Mouse (Mus musculus) mature B cell (primary cell): Measurements from ENCODE around the gene Xxylt1.

ENCODE experiments used
- in situ Hi-C: fragments of 300-500 bp; cut with MboI; formaldehyde crosslinking; loops from 2 replicates; pipeline ENCODE4 v1.14.3; 2019

Xxylt1 gene

DNA sequence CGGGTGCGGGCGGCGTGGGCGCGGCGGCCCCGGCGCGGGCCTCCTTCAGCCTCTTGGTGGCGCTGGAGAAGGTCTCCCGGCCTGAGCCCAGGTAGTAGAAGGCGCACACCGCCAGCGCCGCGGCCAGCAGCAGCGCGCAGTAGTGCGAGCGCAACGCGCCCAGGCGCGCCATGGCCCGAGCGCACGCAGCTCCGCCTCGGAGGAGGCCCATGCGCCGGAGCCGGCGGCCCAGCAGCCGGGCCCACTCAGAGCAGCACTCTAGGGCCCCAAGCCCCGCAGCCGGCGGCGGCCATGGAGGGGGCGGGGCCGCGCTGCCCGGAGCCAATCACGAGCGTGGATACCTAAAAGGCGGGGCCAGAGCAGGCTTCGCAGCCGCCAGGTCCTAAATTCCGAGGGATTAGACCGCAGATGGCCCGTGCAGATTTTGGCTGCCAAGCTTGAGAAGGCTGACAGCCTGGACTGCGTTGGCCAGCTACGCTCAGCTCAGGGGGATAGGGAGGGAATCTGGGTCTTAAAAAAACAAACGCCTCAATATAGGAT is at the start of gene Xxylt1:
TSS of gene Xxylt1 (minus strand) at position 308 of the 540 bp plus-strand sequence.
- in situ Hi-C loops = no loop called here

GRCm38 (mm10) chr16:31128116-31128515 is 46.9 kb upstream of the Xxylt1 start:
- in situ Hi-C loops = no loop called here

- in situ Hi-C loops = no loop called here
These were observed 43.8 kb upstream of the Xxylt1 start for GRCm38 (mm10) chr16:31124991-31125390.

DNA sequence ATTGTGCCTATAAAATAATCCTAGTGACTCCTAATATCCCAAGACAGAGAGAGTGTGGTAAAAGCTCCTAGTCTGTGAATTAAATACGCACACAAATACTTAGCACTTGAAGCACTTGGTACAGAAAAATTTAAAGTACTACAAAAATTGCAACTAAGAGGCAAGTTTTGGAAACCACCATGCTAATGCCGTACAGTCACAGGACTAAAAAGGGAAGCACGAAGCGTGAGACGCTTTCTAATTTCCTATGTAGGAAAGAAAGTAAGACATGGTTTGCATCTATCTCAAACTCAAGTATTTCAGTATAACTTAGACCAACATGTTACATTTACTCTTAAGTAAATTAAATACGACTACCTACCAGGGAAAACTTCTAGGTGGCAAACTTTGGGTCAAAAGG is 40.4 kb upstream of the Xxylt1 start:
- in situ Hi-C loops = no loop called here

GRCm38 (mm10) chr16:31113596-31113995 is 32.4 kb upstream of the Xxylt1 start:
- in situ Hi-C loops = no loop called here

DNA sequence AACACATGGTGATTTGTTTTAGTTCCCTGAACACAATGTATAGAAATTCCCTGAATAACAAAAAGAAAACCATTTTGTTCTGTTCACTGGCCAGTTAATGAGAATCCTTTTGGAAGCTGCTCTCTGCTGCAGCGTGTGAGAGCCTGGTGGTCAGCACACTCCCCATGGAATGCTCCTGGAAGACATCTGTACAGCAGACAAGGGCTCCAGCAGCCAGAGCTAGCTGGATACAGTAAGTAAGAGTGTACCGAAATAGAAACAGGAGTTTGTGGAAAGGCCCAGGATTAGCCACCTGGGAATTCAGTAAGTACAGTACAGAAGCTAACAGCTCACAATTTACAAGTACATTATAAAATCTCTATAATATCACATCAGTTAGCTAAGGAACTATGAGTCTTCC is 20.1 kb upstream of the Xxylt1 start:
- in situ Hi-C loops = no loop called here

GRCm38 (mm10) chr16:31099906-31100305 is 18.7 kb upstream of the Xxylt1 start:
- in situ Hi-C loops = no loop called here

DNA sequence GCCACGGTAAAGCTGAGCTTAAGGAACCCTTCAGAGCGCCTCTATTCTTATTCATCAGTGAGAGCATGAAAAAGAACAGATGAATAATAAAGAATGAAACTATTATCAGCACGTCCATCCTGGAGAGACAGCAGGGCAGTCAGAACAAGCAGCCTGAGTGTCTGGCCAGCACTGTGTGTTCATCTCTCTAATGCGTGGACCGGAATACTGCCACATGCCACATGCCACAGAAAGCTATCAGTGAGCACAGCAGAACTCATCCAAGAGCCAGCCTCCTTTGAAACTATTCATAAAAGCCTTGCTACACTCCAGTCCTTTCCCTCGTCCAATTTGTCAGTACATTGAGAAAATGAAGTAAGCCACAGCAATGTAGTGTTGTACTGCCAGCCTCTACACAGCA is 12.8 kb upstream of the Xxylt1 start:
- in situ Hi-C loops = no loop called here

- in situ Hi-C loops = no loop called here
These were observed 12.0 kb upstream of the Xxylt1 start for GRCm38 (mm10) chr16:31093186-31093585.

DNA sequence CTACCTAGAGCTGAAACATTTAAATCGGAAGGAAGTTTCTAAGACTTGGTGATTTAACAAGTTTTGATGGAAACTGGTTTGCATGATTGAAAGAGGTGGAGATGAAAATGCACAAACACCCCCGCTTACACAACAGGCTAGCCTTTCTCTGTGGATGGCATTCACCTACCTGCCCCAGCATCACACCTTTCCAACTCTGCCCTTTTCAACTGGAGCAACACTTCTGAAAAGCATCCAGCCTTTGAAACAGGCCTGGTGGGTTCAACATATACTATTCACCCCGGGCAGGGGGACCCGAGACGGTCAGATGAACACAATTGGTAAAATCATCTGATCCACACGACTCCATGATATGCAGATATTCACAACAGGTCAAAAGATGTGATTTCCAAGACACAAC is 659 bp upstream of the Xxylt1 start:
- in situ Hi-C loops = no loop called here

GRCm38 (mm10) chr16:31080573-31081051 is 620 bp downstream of the Xxylt1 start:
- in situ Hi-C loops = no loop called here

GRCm38 (mm10) chr16:31077396-31077795 is 3.8 kb downstream of the Xxylt1 start:
- in situ Hi-C loops = no loop called here

DNA sequence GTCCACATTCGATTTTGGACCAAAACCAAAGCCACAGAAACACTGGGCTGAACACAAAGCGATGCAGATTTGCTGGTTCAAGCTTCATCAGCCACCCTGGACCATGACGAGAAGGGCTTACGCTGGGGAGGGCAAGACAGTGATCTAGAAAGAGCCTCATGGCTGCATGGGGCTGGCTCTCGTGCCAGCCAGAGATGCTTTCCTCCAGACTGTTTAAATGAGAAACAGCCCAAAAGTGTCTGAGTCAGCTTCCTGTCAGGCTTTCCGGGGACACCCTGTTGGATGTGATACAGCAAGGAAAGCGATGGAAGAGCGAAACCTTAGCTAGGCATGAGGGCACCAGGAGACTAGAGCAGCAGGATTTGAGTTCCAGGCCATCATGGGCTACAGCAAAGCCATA is 4.8 kb downstream of the Xxylt1 start:
- in situ Hi-C loops = no loop called here

- in situ Hi-C loops = no loop called here
These were observed 6.8 kb downstream of the Xxylt1 start for GRCm38 (mm10) chr16:31074324-31074908.

- in situ Hi-C loops = no loop called here
These were observed 9.5 kb downstream of the Xxylt1 start for GRCm38 (mm10) chr16:31071731-31072130.

- in situ Hi-C loops = no loop called here
These were observed 10.7 kb downstream of the Xxylt1 start for GRCm38 (mm10) chr16:31070358-31071133.

DNA sequence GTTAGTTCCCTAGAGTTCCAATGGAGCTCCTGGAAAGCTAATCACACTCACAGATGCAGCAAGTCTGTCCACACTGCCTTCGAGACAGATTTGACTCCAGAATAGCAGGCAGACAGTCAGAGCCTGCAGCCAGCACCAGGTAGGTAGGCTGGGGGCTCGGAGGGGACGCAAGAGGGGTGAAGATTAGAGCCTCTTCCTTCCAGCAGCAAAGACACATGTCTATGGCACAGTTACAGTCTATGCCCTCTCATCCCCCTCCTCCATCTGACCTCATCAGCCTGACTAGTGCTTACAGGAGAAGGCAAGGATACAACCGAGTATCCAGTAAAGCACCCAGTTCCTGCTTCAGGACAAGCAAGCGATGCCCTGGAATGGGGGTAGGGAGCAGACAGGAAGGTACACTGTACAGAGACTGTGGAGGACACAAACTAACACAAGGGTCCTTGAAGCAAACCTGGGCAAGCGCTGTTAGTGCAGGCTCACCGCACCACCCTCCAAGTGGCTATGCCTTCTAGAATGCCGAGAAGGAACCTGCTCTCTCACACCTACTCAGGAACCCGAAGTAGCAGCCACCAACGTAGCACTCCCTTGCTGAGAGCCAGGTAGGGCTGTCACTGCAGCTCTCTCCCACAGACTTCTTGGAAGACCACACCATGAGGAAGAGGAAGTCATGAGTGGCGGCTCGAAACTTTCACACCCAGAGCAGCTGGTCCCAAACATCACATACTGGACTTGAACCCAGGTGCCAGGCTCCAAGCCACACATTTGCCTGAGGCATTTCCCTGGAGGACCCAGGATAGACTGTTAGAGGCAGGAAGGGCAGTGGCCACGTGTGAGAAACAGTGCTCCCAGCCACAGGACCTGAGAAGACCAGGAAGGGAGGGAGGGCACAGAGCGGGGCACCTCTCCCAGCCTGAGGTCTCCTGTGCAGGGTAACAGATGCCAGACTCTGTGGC is 11.7 kb downstream of the Xxylt1 start:
- in situ Hi-C loops = loop anchor here (5.0 to 10.0 kb wide), 2 partner anchors 385 to 472 kb away; partner anchors contain the start of gene Fam43a

DNA sequence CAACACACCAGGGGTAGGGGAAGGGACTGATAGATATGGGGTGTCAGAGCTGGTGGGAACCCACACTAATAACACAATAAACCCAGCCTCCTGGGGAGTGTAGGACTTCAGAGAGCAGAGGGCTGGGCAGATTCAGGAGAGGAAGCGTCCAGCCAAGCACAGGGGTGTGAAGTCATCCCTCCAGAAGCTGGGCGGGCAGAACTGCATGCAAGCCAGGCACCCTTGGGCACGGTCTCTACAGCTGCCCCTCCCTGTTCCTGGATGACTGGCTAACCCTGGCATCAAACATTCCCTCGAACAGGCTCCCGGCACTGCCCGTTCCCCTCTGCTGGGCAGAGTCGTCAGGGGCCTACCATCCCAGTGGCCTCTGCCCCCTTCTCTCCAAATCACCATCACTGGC is 13.0 kb downstream of the Xxylt1 start:
- in situ Hi-C loops = loop anchor here (5.0 to 10.0 kb wide), 2 partner anchors 383 to 471 kb away; partner anchors contain the start of gene Fam43a

DNA sequence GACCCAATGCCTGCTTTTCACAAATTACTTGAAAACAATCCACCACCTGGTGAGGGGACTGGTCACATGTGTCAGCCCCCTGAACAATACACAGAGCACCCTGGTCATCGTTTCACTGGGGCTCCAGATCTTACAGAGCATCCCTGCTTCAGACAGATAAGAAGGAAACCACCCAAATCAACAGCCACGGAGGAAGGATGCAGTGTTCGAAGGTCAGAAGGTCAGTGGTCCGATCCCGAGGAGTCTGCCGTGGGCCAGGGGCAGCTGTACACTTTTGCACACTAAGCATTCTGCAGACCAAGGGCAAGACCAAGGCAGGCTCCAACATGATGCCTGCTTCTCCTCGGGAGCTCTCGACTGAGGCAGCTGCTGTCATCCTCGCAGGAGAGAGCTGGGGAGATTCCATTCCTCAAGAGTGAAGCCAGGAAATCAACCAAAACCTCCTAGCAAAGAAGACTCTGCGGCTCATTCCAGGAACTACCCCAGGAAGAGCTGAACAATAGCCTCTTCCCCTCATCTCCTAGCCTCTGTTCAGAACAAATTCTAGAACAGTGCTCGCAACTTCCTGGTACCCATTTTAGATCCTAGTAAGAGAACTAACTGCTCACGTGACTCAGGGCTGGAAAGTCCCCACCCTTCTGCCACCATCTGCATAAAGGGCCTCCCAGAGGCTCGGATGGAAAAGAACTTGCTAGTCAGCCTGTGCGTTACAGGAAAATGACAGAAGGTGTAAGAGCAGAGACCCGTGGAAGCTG is 14.7 kb downstream of the Xxylt1 start:
- in situ Hi-C loops = loop anchor here (5.0 to 10.0 kb wide), 2 partner anchors 382 to 469 kb away; partner anchors contain the start of gene Fam43a

DNA sequence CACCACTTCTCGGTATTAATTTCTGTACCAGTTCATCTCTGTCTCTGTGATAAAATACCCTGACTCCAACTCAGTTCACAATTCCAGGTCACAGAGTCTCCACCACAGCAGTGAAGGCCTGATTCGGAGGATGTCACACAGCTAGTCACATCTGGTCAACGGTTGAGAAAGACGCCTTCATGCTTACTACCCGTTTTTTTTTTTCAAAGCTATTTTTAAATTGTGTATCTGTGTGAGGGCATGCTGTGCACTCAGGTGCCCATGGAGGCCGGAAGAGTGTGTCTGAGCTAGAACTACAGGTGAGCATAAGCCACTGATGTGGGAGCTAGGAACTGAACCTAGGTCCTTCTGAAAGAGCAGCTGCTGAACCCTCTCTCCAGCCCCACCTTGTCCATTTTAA is 16.4 kb downstream of the Xxylt1 start:
- in situ Hi-C loops = loop anchor here (5.0 to 10.0 kb wide), 2 partner anchors 380 to 467 kb away; partner anchors contain the start of gene Fam43a

GRCm38 (mm10) chr16:31062918-31063317 is 18.3 kb downstream of the Xxylt1 start:
- in situ Hi-C loops = loop anchor here (10.0 kb wide), 1 partner anchor 378 kb away; no protein-coding TSS in a partner anchor
